Mouse (Mus musculus): ENCODE measurements at regions not wholly inside any gene's neighbourhood (a gene's known extent, or its start where the extent isn't known, plus 50 kb on each side); places are given as distances from the start of the nearest gene placed in this dataset.

GRCm38 (mm10) chr10:17014826-17015225 is 708.2 kb upstream of the Cited2 start:
- WGBS = 89% methylated on average over 3 of the region's 3 CpGs
- Histone ChIP-seq H3K4me2 (no peak overlapping the region), H3K4me1 (replicated peaks) (0 out of 2 replicates have a peak, but pooled peaks cover 3% of the 10 kb centered on the region), H3K9ac (no peak overlapping the region), H3K4me3 (no peak overlapping the region), H3K27me3 (no peaks in the 10 kb centered on the region), H3K36me3 (no peaks in the 10 kb centered on the region), H3K27ac (replicated peaks) (no peak overlapping the region), H3K9me3 (no peaks in the 10 kb centered on the region)
- ATAC-seq (ENCODE audit: low read depth) = no peak

GRCm38 (mm10) chr10:17016854-17017253 is 706.2 kb upstream of the Cited2 start:
- H3K4me3 ChIP-seq = no peak overlapping the region
- no peaks in the 10 kb centered on the region for H3K36me3 ChIP-seq
- no peak overlapping the region for H3K4me2 ChIP-seq
- 71% methylated on average over 4 of the region's 4 CpGs for WGBS
- H3K4me1 ChIP-seq (replicated peaks) = 0 out of 2 replicates have a peak, but pooled peaks cover 4% of the 10 kb centered on the region
- H3K9me3 ChIP-seq = no peaks in the 10 kb centered on the region
- no peaks in the 10 kb centered on the region for H3K27me3 ChIP-seq
- ATAC-seq (ENCODE audit: low read depth) = no peak
- no peak overlapping the region for H3K27ac ChIP-seq (replicated peaks)
- H3K9ac ChIP-seq = no peak overlapping the region

GRCm38 (mm10) chr10:17022216-17023158 is 700.5 kb upstream of the Cited2 start:
- H3K36me3 ChIP-seq = no peaks in the 10 kb centered on the region

GRCm38 (mm10) chr10:17023571-17024293 is 699.3 kb upstream of the Cited2 start:
- Histone ChIP-seq H3K36me3 (no peaks in the 10 kb centered on the region), H3K27ac (replicated peaks) (peak overlapping the region; percentile 65), H3K27me3 (no peaks in the 10 kb centered on the region), H3K9me3 (no peaks in the 10 kb centered on the region), H3K4me1 (replicated peaks) (peaks cover 29% of the 10 kb centered on the region), H3K9ac (no peak overlapping the region), H3K4me3 (no peak overlapping the region), H3K4me2 (peak overlapping the region; percentile 20; the same call in 1 of the 2 replicates)
- WGBS = 52% methylated on average over 13 of the region's 13 CpGs
- ATAC-seq (ENCODE audit: low read depth) = peak; percentile 74; the same call in 1 of the 2 replicates

More at GRCm38 (mm10) chr10:17022216-17023158, 700.5 kb upstream of the Cited2 start:
- Histone ChIP-seq H3K27ac (replicated peaks) (peak overlapping the region; percentile 65), H3K4me1 (replicated peaks) (peaks cover 29% of the 10 kb centered on the region), H3K4me2 (no peak overlapping the region), H3K9me3 (no peaks in the 10 kb centered on the region), H3K4me3 (no peak overlapping the region), H3K9ac (no peak overlapping the region), H3K27me3 (no peaks in the 10 kb centered on the region)
- WGBS = 48% methylated on average over 5 of the region's 5 CpGs
- ATAC-seq (ENCODE audit: low read depth) = peak; percentile 74

- Histone ChIP-seq H3K9me3 (no peaks in the 10 kb centered on the region), H3K27me3 (no peaks in the 10 kb centered on the region), H3K4me3 (no peak overlapping the region), H3K4me2 (no peak overlapping the region), H3K27ac (replicated peaks) (peak overlapping the region; percentile 65), H3K4me1 (replicated peaks) (peaks cover 29% of the 10 kb centered on the region), H3K36me3 (no peaks in the 10 kb centered on the region), H3K9ac (no peak overlapping the region)
- ATAC-seq (ENCODE audit: low read depth) = peak; percentile 87
- 38% methylated on average over 1 of the region's 1 CpGs for WGBS
Observed at GRCm38 (mm10) chr10:17024294-17024665, 698.7 kb upstream of the Cited2 start.

GRCm38 (mm10) chr10:17034892-17035775 is 687.9 kb upstream of the Cited2 start:
- Histone ChIP-seq H3K4me3 (no peak overlapping the region), H3K9me3 (no peaks in the 10 kb centered on the region), H3K27me3 (no peaks in the 10 kb centered on the region), H3K4me2 (no peak overlapping the region), H3K27ac (replicated peaks) (no peak overlapping the region), H3K4me1 (replicated peaks) (no peaks in the 10 kb centered on the region; the same call in 1 of the 2 replicates), H3K9ac (no peak overlapping the region), H3K36me3 (no peaks in the 10 kb centered on the region)
- no peak for ATAC-seq (ENCODE audit: low read depth)
- 79% methylated on average over 2 of the region's 2 CpGs for WGBS

GRCm38 (mm10) chr10:17038259-17039043 is 684.6 kb upstream of the Cited2 start:
- Histone ChIP-seq H3K27ac (replicated peaks) (no peak overlapping the region), H3K4me3 (no peak overlapping the region), H3K9ac (no peak overlapping the region), H3K4me2 (no peak overlapping the region), H3K36me3 (no peaks in the 10 kb centered on the region), H3K27me3 (no peaks in the 10 kb centered on the region), H3K9me3 (no peaks in the 10 kb centered on the region), H3K4me1 (replicated peaks) (no peaks in the 10 kb centered on the region; the same call in 1 of the 2 replicates)
- WGBS = 53% methylated on average over 11 of the region's 11 CpGs
- peak; percentile 27; the same call in 1 of the 2 replicates for ATAC-seq (ENCODE audit: low read depth)

GRCm38 (mm10) chr10:17042090-17042489 is 680.9 kb upstream of the Cited2 start:
- 97% methylated on average over 1 of the region's 1 CpGs for WGBS
- Histone ChIP-seq H3K9me3 (no peaks in the 10 kb centered on the region), H3K4me3 (no peak overlapping the region), H3K4me2 (no peak overlapping the region), H3K4me1 (replicated peaks) (no peaks in the 10 kb centered on the region), H3K27ac (replicated peaks) (no peak overlapping the region), H3K9ac (no peak overlapping the region), H3K36me3 (no peaks in the 10 kb centered on the region), H3K27me3 (no peaks in the 10 kb centered on the region)
- no peak for ATAC-seq (ENCODE audit: low read depth)

GRCm38 (mm10) chr10:17042973-17043372 is 680.0 kb upstream of the Cited2 start:
- no peaks in the 10 kb centered on the region for H3K27me3 ChIP-seq
- no peak overlapping the region for H3K4me3 ChIP-seq
- H3K9ac ChIP-seq = no peak overlapping the region
- no peaks in the 10 kb centered on the region for H3K36me3 ChIP-seq
- no peak for ATAC-seq (ENCODE audit: low read depth)
- H3K27ac ChIP-seq (replicated peaks) = no peak overlapping the region
- WGBS = 80% methylated on average over 3 of the region's 3 CpGs
- no peaks in the 10 kb centered on the region for H3K9me3 ChIP-seq
- H3K4me2 ChIP-seq = no peak overlapping the region
- no peaks in the 10 kb centered on the region for H3K4me1 ChIP-seq (replicated peaks)

GRCm38 (mm10) chr10:17046765-17047164 is 676.3 kb upstream of the Cited2 start:
- no peaks in the 10 kb centered on the region for H3K4me1 ChIP-seq (replicated peaks)
- no peaks in the 10 kb centered on the region for H3K9me3 ChIP-seq
- H3K4me3 ChIP-seq = no peak overlapping the region
- H3K9ac ChIP-seq = no peak overlapping the region
- H3K27ac ChIP-seq (replicated peaks) = no peak overlapping the region
- ATAC-seq (ENCODE audit: low read depth) = no peak
- H3K4me2 ChIP-seq = no peak overlapping the region
- H3K36me3 ChIP-seq = no peaks in the 10 kb centered on the region
- WGBS = 90% methylated on average over 5 of the region's 5 CpGs
- no peaks in the 10 kb centered on the region for H3K27me3 ChIP-seq

- H3K27ac ChIP-seq (replicated peaks) = no peak overlapping the region
- no peak overlapping the region for H3K4me3 ChIP-seq
- no peak for ATAC-seq (ENCODE audit: low read depth)
- WGBS = 79% methylated on average over 1 of the region's 1 CpGs
- H3K27me3 ChIP-seq = no peaks in the 10 kb centered on the region
- no peak overlapping the region for H3K9ac ChIP-seq
- peaks cover 17% of the 10 kb centered on the region for H3K4me1 ChIP-seq (replicated peaks)
- H3K36me3 ChIP-seq = no peaks in the 10 kb centered on the region
- H3K9me3 ChIP-seq = no peaks in the 10 kb centered on the region
- no peak overlapping the region for H3K4me2 ChIP-seq
Observed at GRCm38 (mm10) chr10:17072906-17073305, 650.1 kb upstream of the Cited2 start.

Measured in neural tube, embryonic 13.5 days (tissue).